Mouse (Mus musculus) bone marrow macrophage, adult 2 months (primary cell): Measurements from ENCODE around the gene Ccdc107.

Experiments
- CTCF ChIP-seq: IDR thresholded peaks from 2 replicates; pipeline ENCODE4 v1.5.1; 2012; ENCODE audit warnings: low read depth, mild to moderate bottlenecking, low read length, moderate library complexity
- POLR2A ChIP-seq: IDR thresholded peaks from 2 replicates; pipeline ENCODE4 v1.6.1; 2012; ENCODE audit warnings: mild to moderate bottlenecking, low read depth, low read length, borderline replicate concordance

- no peak for TF ChIP-seq CTCF
- TF ChIP-seq POLR2A = no peak
These were observed 10.8 kb downstream of the Ccdc107 start for GRCm38 (mm10) chr4:43503506-43503905.
